Mouse (Mus musculus): ENCODE results near the gene Pelo. TPM values are rescaled to one million over a fixed set of nuclear protein-coding genes. Genes with fewer than 3 reads are reported as not detected.

The Pelo gene
- polyA plus RNA-seq, 1 experiment from 2014 or later: 4.9 TPM

GRCm38 (mm10) chr13:115042652-115043051, 47.3 kb downstream of the Pelo start:
- ATAC-seq (ENCODE audit: low FRiP score, low TSS enrichment): no peak
- H3K27ac ChIP-seq (replicated peaks): no peak overlapping the region
- TF ChIP-seq CTCF (IDR thresholded peaks at IDR 0.05; ENCODE audit: low read depth): no peak
- TF ChIP-seq EP300 (optimal IDR thresholded peaks at IDR 0.05): no peak
- H3K27me3 ChIP-seq (ENCODE audit: control insufficient read depth, insufficient read depth, low read length): no peaks in the 10 kb centered on the region
- no peak overlapping the region for H3K4me3 ChIP-seq (ENCODE audit: low read depth, low read length)
- no peaks in the 10 kb centered on the region for H3K4me1 ChIP-seq (replicated peaks; ENCODE audit: control insufficient read depth, insufficient read depth)
- H3K36me3 ChIP-seq (ENCODE audit: control insufficient read depth, insufficient read depth, low read length): no peaks in the 10 kb centered on the region
- H3K9ac ChIP-seq (ENCODE audit: low read length): no peak overlapping the region
- H3K4me2 ChIP-seq (replicated peaks; ENCODE audit: low read depth): no peak overlapping the region
- no peak for DNase-seq (ENCODE audit: low spot score)
- H3K9me3 ChIP-seq (ENCODE audit: control insufficient read depth, low read length): no peaks in the 10 kb centered on the region
- WGBS: 36% methylated on average over 2 of the region's 2 CpGs

Other genes with a start within 250 kb of the Pelo start
- 1.9 and 4.4 TPM in 2 replicates for gene Itga2, start 158.1 kb downstream of the Pelo start, polyA plus RNA-seq (2015; fragmentation: Nextera tagmentation; extraction: Ambion mirVana)
- gene Gm49395, start 11.7 kb upstream of the Pelo start, polyA plus RNA-seq (2015; fragmentation: Nextera tagmentation; extraction: Ambion mirVana): 7.7 and 9.4 TPM in 2 replicates
- gene Itga1, start 11.8 kb upstream of the Pelo start, polyA plus RNA-seq (2015; fragmentation: Nextera tagmentation; extraction: Ambion mirVana): 14.6 and 18.4 TPM in 2 replicates

All from stomach, postnatal 0 days (tissue).